Mouse (Mus musculus) thymus, postnatal 0 days (tissue): ENCODE measurements around the gene Rnf220. TPM values are rescaled to one million over a fixed set of nuclear protein-coding genes. Genes with fewer than 3 reads are reported as not detected.

Source experiments
- DNase-seq: peaks from one replicate; pipeline ENCODE4 v3.0.0-alpha.2; 2015; ENCODE audit warnings: low spot score
- polyA plus RNA-seq: library from polyadenylated mRNA; unstranded; fragments of >200 nt; fragmentation: Nextera tagmentation; extraction: Ambion mirVana; gene quantifications from 2 replicates; pipeline ENCODE4 v1.2.1, GENCODE M21; 2015

The Rnf220 gene
- polyA plus RNA-seq, 1 experiment from 2014 or later: 74.0 TPM

GRCm38 (mm10) chr4:117346025-117346424, 150.8 kb downstream of the Rnf220 start:
- DNase-seq: peak; percentile 82

GRCm38 (mm10) chr4:117343385-117343784, 153.5 kb downstream of the Rnf220 start:
- no peak for DNase-seq

GRCm38 (mm10) chr4:117342751-117343150, 154.1 kb downstream of the Rnf220 start:
- DNase-seq: no peak

- no peak for DNase-seq
Measured at GRCm38 (mm10) chr4:117341282-117341681, 155.6 kb downstream of the Rnf220 start.

- DNase-seq: no peak
Measured at GRCm38 (mm10) chr4:117339796-117340195, 157.1 kb downstream of the Rnf220 start.

- no peak for DNase-seq
Measured at GRCm38 (mm10) chr4:117330836-117331475, 165.9 kb downstream of the Rnf220 start.

GRCm38 (mm10) chr4:117330132-117330531, 166.7 kb downstream of the Rnf220 start:
- DNase-seq: no peak

GRCm38 (mm10) chr4:117326915-117327314, 169.9 kb downstream of the Rnf220 start:
- no peak for DNase-seq

GRCm38 (mm10) chr4:117325076-117325475, 171.8 kb downstream of the Rnf220 start:
- DNase-seq: no peak

GRCm38 (mm10) chr4:117323515-117324344, 173.1 kb downstream of the Rnf220 start:
- DNase-seq: peak; percentile 81

- DNase-seq: no peak
Measured at GRCm38 (mm10) chr4:117321011-117321410, 175.8 kb downstream of the Rnf220 start.

GRCm38 (mm10) chr4:117318508-117318907, 178.3 kb downstream of the Rnf220 start:
- DNase-seq: no peak

GRCm38 (mm10) chr4:117317701-117318190, 179.1 kb downstream of the Rnf220 start:
- no peak for DNase-seq

- no peak for DNase-seq
Measured at GRCm38 (mm10) chr4:117316800-117317199, 180.1 kb downstream of the Rnf220 start.

- no peak for DNase-seq
Measured at GRCm38 (mm10) chr4:117314849-117315500, 181.9 kb downstream of the Rnf220 start.

- DNase-seq: no peak
Measured at GRCm38 (mm10) chr4:117313085-117313424, 183.8 kb downstream of the Rnf220 start.

GRCm38 (mm10) chr4:117312416-117313084, 184.3 kb downstream of the Rnf220 start:
- no peak for DNase-seq

GRCm38 (mm10) chr4:117311891-117312290, 185.0 kb downstream of the Rnf220 start:
- DNase-seq: no peak

GRCm38 (mm10) chr4:117309427-117309826, 187.4 kb downstream of the Rnf220 start:
- no peak for DNase-seq

GRCm38 (mm10) chr4:117307270-117307669, 189.6 kb downstream of the Rnf220 start:
- no peak for DNase-seq

GRCm38 (mm10) chr4:117305461-117305860, 191.4 kb downstream of the Rnf220 start:
- DNase-seq: no peak
